Mouse (Mus musculus): ENCODE measurements around the gene Zfp764. TPM values are rescaled to one million over a fixed set of nuclear protein-coding genes. Genes with fewer than 3 reads are reported as not detected.

Zfp764 gene
- polyA plus RNA-seq, 1 experiment from 2014 or later: 6.6 TPM

GRCm38 (mm10) chr7:127355796-127356195 is 50.8 kb downstream of the Zfp764 start:
- no peaks in the 10 kb centered on the region for H3K36me3 ChIP-seq
- no peaks in the 10 kb centered on the region for H3K9me3 ChIP-seq
- peaks cover 16% of the 10 kb centered on the region for H3K27me3 ChIP-seq (ENCODE audit: insufficient read depth, poor library complexity, severe bottlenecking)
- no peak for DNase-seq (ENCODE audit: low spot score)
- no peak overlapping the region for H3K4me3 ChIP-seq
- H3K27ac ChIP-seq: no peak overlapping the region
- 65% methylated on average over 3 of the region's 3 CpGs for WGBS
- no peaks in the 10 kb centered on the region for H3K4me1 ChIP-seq

Other genes starting within 250 kb of the Zfp764 start
- gene Cd2bp2, start 210.8 kb downstream of the Zfp764 start, polyA plus RNA-seq (2016; fragmentation: Nextera tagmentation; extraction: Ambion mirVana): 49.1 and 61.0 TPM in 2 replicates
- gene Tbc1d10b, start 198.4 kb downstream of the Zfp764 start, polyA plus RNA-seq (2016; fragmentation: Nextera tagmentation; extraction: Ambion mirVana): 26.4 and 28.3 TPM in 2 replicates
- 40.4 and 51.1 TPM in 2 replicates for gene Mylpf, start 197.9 kb downstream of the Zfp764 start, polyA plus RNA-seq (2016; fragmentation: Nextera tagmentation; extraction: Ambion mirVana)
- gene Zfp553, start 173.8 kb downstream of the Zfp764 start, polyA plus RNA-seq (2016; fragmentation: Nextera tagmentation; extraction: Ambion mirVana): 30.5 and 42.9 TPM in 2 replicates
- 21.2 and 25.4 TPM in 2 replicates for gene Sept1, start 173.7 kb downstream of the Zfp764 start, polyA plus RNA-seq (2016; fragmentation: Nextera tagmentation; extraction: Ambion mirVana)
- 41.3 and 44.6 TPM in 2 replicates for gene Zfp771, start 162.5 kb downstream of the Zfp764 start, polyA plus RNA-seq (2016; fragmentation: Nextera tagmentation; extraction: Ambion mirVana)
- gene Dctpp1, start 146.1 kb downstream of the Zfp764 start, polyA plus RNA-seq (2016; fragmentation: Nextera tagmentation; extraction: Ambion mirVana): 222 and 262 TPM in 2 replicates
- gene Sephs2, start 132.8 kb downstream of the Zfp764 start, polyA plus RNA-seq (2016; fragmentation: Nextera tagmentation; extraction: Ambion mirVana): 79.9 and 88.3 TPM in 2 replicates
- 0.72 and 0.92 TPM in 2 replicates for gene Itgal, start 110.6 kb downstream of the Zfp764 start, polyA plus RNA-seq (2016; fragmentation: Nextera tagmentation; extraction: Ambion mirVana)
- gene Zfp768, start 61.2 kb downstream of the Zfp764 start, polyA plus RNA-seq (2016; fragmentation: Nextera tagmentation; extraction: Ambion mirVana): 18.7 and 19.0 TPM in 2 replicates
- gene Zfp747, start 30.8 kb downstream of the Zfp764 start, polyA plus RNA-seq (2016; fragmentation: Nextera tagmentation; extraction: Ambion mirVana): 5.3 and 6.7 TPM in 2 replicates
- 4.6 and 4.8 TPM in 2 replicates for gene 9130019O22Rik, start 19.7 kb downstream of the Zfp764 start, polyA plus RNA-seq (2016; fragmentation: Nextera tagmentation; extraction: Ambion mirVana)
- gene E430018J23Rik, start 13.2 kb downstream of the Zfp764 start, polyA plus RNA-seq (2016; fragmentation: Nextera tagmentation; extraction: Ambion mirVana): 3.8 and 5.5 TPM in 2 replicates
- 20.9 and 26.8 TPM in 2 replicates for gene Zfp688, start 15.2 kb upstream of the Zfp764 start, polyA plus RNA-seq (2016; fragmentation: Nextera tagmentation; extraction: Ambion mirVana)
- gene Zfp689, start 42.3 kb upstream of the Zfp764 start, polyA plus RNA-seq (2016; fragmentation: Nextera tagmentation; extraction: Ambion mirVana): 6.6 and 7.0 TPM in 2 replicates
- 35.6 and 42.2 TPM in 2 replicates for gene Prr14, start 52.8 kb upstream of the Zfp764 start, polyA plus RNA-seq (2016; fragmentation: Nextera tagmentation; extraction: Ambion mirVana)
- 6.4 and 13.0 TPM in 2 replicates for gene Fbrs, start 72.4 kb upstream of the Zfp764 start, polyA plus RNA-seq (2016; fragmentation: Nextera tagmentation; extraction: Ambion mirVana)
- 47.4 and 56.4 TPM in 2 replicates for gene Srcap, start 105.2 kb upstream of the Zfp764 start, polyA plus RNA-seq (2016; fragmentation: Nextera tagmentation; extraction: Ambion mirVana)
- gene Gm42715, start 112.8 kb upstream of the Zfp764 start, polyA plus RNA-seq (2016; fragmentation: Nextera tagmentation; extraction: Ambion mirVana): 9.4 and 10.0 TPM in 2 replicates
- gene Tmem265, start 154.6 kb upstream of the Zfp764 start, polyA plus RNA-seq (2016; fragmentation: Nextera tagmentation; extraction: Ambion mirVana): 4.7 and 5.2 TPM in 2 replicates
- 44.2 and 46.6 TPM in 2 replicates for gene Phkg2, start 166.5 kb upstream of the Zfp764 start, polyA plus RNA-seq (2016; fragmentation: Nextera tagmentation; extraction: Ambion mirVana)
- gene Ccdc189, start 181.8 kb upstream of the Zfp764 start, polyA plus RNA-seq (2016; fragmentation: Nextera tagmentation; extraction: Ambion mirVana): 9.5 and 10.2 TPM in 2 replicates
- 37.5 and 46.3 TPM in 2 replicates for gene Rnf40, start 181.9 kb upstream of the Zfp764 start, polyA plus RNA-seq (2016; fragmentation: Nextera tagmentation; extraction: Ambion mirVana)
- gene Zfp629, start 209.0 kb upstream of the Zfp764 start, polyA plus RNA-seq (2016; fragmentation: Nextera tagmentation; extraction: Ambion mirVana): 13.0 and 13.8 TPM in 2 replicates